ENCODE assay signal across 13 mouse cellular contexts in the genomic region with DNA sequence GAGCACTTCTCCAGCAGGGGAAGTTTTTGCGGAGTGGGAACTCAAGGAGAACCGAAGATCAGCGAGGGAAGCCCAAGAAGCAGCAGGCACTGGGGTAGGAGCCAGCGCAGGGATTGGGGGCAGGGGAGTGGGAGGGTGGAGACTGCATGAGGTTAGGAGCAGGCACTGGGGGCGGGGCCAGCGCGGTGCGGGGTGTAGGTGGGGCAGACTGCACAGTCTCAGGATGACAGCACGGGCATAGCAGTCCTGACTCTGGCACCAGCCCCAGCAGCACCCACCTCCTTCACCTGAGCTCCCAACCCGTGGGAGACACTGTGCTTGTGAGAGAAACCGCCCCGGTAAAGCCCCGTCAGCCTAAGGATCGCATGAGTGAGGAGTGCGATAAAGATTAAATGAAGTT.
DNase-seq lines count a peak whose midpoint lies in the region; ATAC-seq and TF ChIP-seq lines count a peak whose summit lies in the region.
"Had no signal": no experiment of that assay in that cellular context is flagged by ENCODE, and none has a peak within 500 bp of the region (broad histone marks: within the 10 kb centered on the region; RNA-seq: fewer than 3 reads in every experiment).

No protein-coding gene starts in this region.

- peaks cover 18% of the 10 kb centered on the region for H3K27me3 ChIP-seq in heart, embryonic 13.5 days (replicated peaks)
- H3K27me3 ChIP-seq in kidney, postnatal 0 days (ENCODE audit: insufficient read depth, low read length): no peaks in the 10 kb centered on the region
- H3K27me3 ChIP-seq: CH12.LX had no signal

- peak overlapping the region; percentile 34; the same call in 1 of the 2 replicates for H3K4me2 ChIP-seq in heart, embryonic 13.5 days
- H3K4me2 ChIP-seq in kidney, postnatal 0 days (ENCODE audit: low read length): no peak overlapping the region
- H3K4me2 ChIP-seq: limb, embryonic 15.5 days had no signal

- H3K9me3 ChIP-seq in heart, embryonic 13.5 days: no peaks in the 10 kb centered on the region
- H3K9me3 ChIP-seq in kidney, postnatal 0 days (replicated peaks; ENCODE audit: low read length): no peaks in the 10 kb centered on the region
- H3K9me3 ChIP-seq: limb, embryonic 15.5 days had no signal

- no peak for DNase-seq in heart, adult 18-20 months
- peak; percentile 60 for DNase-seq in right cerebral cortex, adult 18-20 months
- no peak for DNase-seq in right cerebral cortex, postnatal 4 days
- DNase-seq in kidney, postnatal 0 days (ENCODE audit: low spot score): no peak
- peak; percentile 9 for DNase-seq in yolk sac, embryonic 10.5 days (ENCODE audit: low spot score)
- DNase-seq in cerebellum, adult 8-10 months: no peak
- no peak for DNase-seq in ovary, postnatal 36 days (ENCODE audit: low spot score)
- DNase-seq: adrenal gland, adult 8-10 months; gastrocnemius, postnatal 25 days had no signal

- H3K4me1 ChIP-seq in heart, embryonic 13.5 days: peaks cover 61% of the 10 kb centered on the region
- H3K4me1 ChIP-seq in kidney, postnatal 0 days (replicated peaks; ENCODE audit: insufficient read depth, low read length): peaks cover 10% of the 10 kb centered on the region; the same call in 1 of the 2 replicates

- H3K9ac ChIP-seq in heart, embryonic 13.5 days: 0 out of 2 replicates have a peak overlapping the region, but pooled peaks have one; percentile 11
- 0 out of 2 replicates have a peak overlapping the region, but pooled peaks have one; percentile 1 for H3K9ac ChIP-seq in kidney, postnatal 0 days (ENCODE audit: low read depth, low read length)
- H3K9ac ChIP-seq: limb, embryonic 15.5 days had no signal

- H3K4me3 ChIP-seq in heart, embryonic 13.5 days: no peak overlapping the region
- no peak overlapping the region for H3K4me3 ChIP-seq in kidney, postnatal 0 days (replicated peaks; ENCODE audit: low read depth, low read length)
- H3K4me3 ChIP-seq: limb, embryonic 15.5 days; megakaryocyte, embryonic 14.5 days had no signal

- no peaks in the 10 kb centered on the region for H3K36me3 ChIP-seq in heart, embryonic 13.5 days
- H3K36me3 ChIP-seq in kidney, postnatal 0 days (ENCODE audit: insufficient read depth, low read length): no peaks in the 10 kb centered on the region
- H3K36me3 ChIP-seq: limb, embryonic 15.5 days had no signal

- WGBS in heart, embryonic 13.5 days: 12% methylated on average over 15 of the region's 15 CpGs
- WGBS in kidney, postnatal 0 days: 9% methylated on average over 15 of the region's 15 CpGs

- H3K27ac ChIP-seq in heart, embryonic 13.5 days (replicated peaks): no peak overlapping the region
- H3K27ac ChIP-seq in kidney, postnatal 0 days: no peak overlapping the region
- H3K27ac ChIP-seq: limb, embryonic 15.5 days had no signal

- no peak for ATAC-seq in heart, embryonic 13.5 days (ENCODE audit: extremely low read depth, insufficient number of reproducible peaks, low FRiP score, low TSS enrichment)
- no peak for ATAC-seq in kidney, postnatal 0 days (replicated peaks; ENCODE audit: low FRiP score, low read depth)

- no peak for TF ChIP-seq CTCF in kidney, postnatal 0 days (IDR thresholded peaks at IDR 0.05; ENCODE audit: low read depth)

Comparison
In these comparisons a context has a peak if more than half of its experiments do, and no peak if none do; other contexts are left out.
1. DNase-seq: peak in right cerebral cortex, adult 18-20 months (single experiment) and yolk sac, embryonic 10.5 days (single experiment); none in heart, adult 18-20 months (0 of 2), right cerebral cortex, postnatal 4 days (single experiment), kidney, postnatal 0 days (single experiment), cerebellum, adult 8-10 months (single experiment) and ovary, postnatal 36 days (single experiment).